Mouse (Mus musculus): ENCODE measurements around the gene Surf1.

- TF ChIP-seq CTCF (IDR thresholded peaks at IDR 0.05; ENCODE audit: borderline replicate concordance, insufficient read depth, low read depth, low read length) = no peak
- no peak for TF ChIP-seq POLR2A (IDR thresholded peaks at IDR 0.05; ENCODE audit: borderline replicate concordance, insufficient read depth, low read length)
Observed at GRCm38 (mm10) chr2:26952193-26952592, 35.9 kb upstream of the Surf1 start.
